ENCODE assay signal across 12 mouse cellular contexts in the genomic region with DNA sequence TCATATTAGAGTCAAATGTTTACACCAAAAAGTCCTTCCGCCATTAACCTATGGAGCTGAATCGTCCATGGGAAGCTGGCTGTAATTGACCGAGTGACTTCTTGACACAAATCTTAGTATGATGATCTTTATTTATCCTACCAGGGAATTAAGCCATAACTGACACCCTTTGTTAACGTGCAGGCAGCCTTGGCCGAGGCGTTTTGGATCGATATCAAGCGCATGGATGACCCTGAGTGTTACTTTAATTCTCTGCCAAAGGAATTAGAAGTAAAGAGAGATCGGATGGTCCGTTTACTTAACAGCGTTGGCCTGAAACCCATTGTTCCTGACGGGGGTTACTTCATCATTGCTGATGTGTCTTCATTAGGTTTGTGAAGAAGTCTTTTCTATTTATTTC.
"Had no signal": no experiment of that assay in that cellular context is flagged by ENCODE, and none has a peak within 500 bp of the region (broad histone marks: within the 10 kb centered on the region; RNA-seq: fewer than 3 reads in every experiment).

No protein-coding gene starts in this region.

- H3K4me3 ChIP-seq: left cerebral cortex, adult 2 months; limb, embryonic 10.5 days; liver, embryonic 12.5 days; midbrain, embryonic 10.5 days; midbrain, embryonic 15.5 days; neural tube, embryonic 12.5 days had no signal

- H3K27ac ChIP-seq: left cerebral cortex, adult 2 months; limb, embryonic 10.5 days; liver, embryonic 12.5 days; midbrain, embryonic 10.5 days; midbrain, embryonic 15.5 days; neural tube, embryonic 12.5 days had no signal

- H3K36me3 ChIP-seq: limb, embryonic 10.5 days; midbrain, embryonic 10.5 days; midbrain, embryonic 15.5 days; neural tube, embryonic 12.5 days had no signal

- H3K4me1 ChIP-seq: limb, embryonic 10.5 days; liver, embryonic 12.5 days; midbrain, embryonic 10.5 days; midbrain, embryonic 15.5 days; neural tube, embryonic 12.5 days had no signal

- H3K9me3 ChIP-seq: limb, embryonic 10.5 days; liver, embryonic 12.5 days; midbrain, embryonic 10.5 days; midbrain, embryonic 15.5 days; neural tube, embryonic 12.5 days had no signal

- ATAC-seq: intestine, postnatal 0 days; liver, embryonic 12.5 days; midbrain, embryonic 15.5 days had no signal

- H3K9ac ChIP-seq: liver, embryonic 12.5 days; midbrain, embryonic 15.5 days; neural tube, embryonic 12.5 days had no signal

- H3K27me3 ChIP-seq: liver, embryonic 12.5 days; midbrain, embryonic 15.5 days; neural tube, embryonic 12.5 days had no signal

- H3K4me2 ChIP-seq: liver, embryonic 12.5 days; midbrain, embryonic 15.5 days; neural tube, embryonic 12.5 days had no signal

- DNase-seq: kidney, adult 8-10 months; kidney, postnatal 25 days; spleen, adult 18-20 months; thymus, adult 18-20 months; thymus, postnatal 14 days had no signal
